Mouse (Mus musculus): ENCODE measurements around the gene Cphx1.
"Not testable (repeated sequence)": the region's sequence is repeated elsewhere in the genome, so short reads cannot be mapped to it uniquely, and the experiment has no call there.

The Cphx1 gene

DNA sequence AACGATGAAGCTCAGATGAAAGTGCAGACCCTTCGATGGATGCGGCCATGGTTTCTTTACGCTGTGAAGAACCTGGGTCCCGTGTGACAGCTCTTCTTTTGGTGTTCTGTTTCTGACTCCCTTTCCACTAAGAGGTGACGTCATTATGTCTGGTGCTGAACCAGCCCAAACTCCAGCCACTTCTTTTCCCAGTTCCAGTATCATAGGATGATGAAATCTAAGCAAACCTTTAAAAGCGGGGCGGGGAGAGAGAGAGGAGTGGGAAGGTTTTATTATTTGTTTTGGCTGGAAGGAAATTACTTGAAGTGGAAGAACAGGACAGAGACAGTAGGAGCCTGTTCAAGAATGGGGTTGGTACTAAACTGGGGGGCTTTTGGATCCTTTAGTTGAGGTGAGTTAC, at the start of gene Cphx1:
Gene Cphx1, plus strand, starts transcription at position 301 of the 400 bp plus-strand sequence.
- not testable (repeated sequence) for DNase-seq (ENCODE audit: low read depth)

DNA sequence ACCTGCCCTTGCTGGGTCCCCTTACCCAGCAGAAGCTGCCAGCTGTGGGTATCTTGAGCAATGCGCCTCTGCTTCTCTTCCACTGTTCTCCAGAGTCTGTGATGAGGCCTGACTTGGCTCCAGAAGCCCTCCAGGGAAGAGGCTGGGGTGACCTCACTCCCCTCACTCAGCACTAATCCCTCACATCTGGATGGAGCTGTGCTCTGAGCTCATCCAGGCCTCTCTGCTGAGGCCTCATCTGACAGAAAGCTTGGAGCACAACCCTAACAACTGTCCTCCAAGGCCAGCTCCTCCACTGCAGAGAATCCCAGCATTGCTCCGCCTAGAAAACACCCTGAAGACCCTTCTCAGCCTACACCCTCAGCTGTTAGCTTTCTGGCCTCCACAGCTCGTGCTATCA, 43.5 kb upstream of the Cphx1 start:
- DNase-seq (ENCODE audit: low read depth) = not testable (repeated sequence)

DNA sequence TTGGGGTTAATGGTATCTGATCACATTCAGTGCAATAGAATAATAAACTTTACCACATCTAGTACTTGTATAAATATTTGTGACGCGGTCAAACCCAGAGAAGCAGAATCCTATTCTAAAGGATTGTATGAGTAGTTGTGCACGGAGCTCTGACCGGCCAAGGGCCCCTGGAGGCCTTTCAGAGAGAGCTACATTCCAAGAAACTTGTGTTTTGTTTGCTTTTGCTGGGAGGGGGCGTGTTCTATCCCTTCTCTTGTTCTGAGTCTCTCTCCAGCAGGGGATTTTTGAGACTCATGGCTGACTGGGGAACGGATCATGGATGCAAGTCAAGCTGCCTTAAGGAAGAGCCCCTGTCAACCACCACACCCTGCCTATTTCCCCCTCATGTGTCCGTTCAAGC, 42.4 kb upstream of the Cphx1 start:
- not testable (repeated sequence) for DNase-seq (ENCODE audit: low read depth)

DNA sequence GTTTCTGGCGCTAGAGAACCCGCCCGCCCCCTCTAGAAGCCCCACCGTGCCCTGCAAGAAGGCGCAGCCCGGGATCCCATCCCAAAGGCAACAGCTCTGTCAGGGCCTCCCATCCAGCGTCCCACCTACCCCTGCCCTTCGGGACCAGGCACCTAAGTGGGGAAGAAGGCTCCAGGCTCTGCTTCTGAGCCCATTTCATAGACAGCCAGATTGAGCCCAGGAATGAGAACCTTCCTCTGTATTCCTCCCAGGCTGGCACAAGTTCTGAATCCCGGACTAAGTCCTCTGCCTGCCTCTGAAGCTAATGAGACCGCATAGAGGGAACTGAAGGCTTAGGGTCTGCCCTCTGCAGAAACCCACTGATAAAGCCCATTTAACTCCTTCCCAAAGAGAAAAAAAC, 35.1 kb upstream of the Cphx1 start, which contains the start of gene Plac9a:
Gene Plac9a, minus strand, starts transcription at position 101 of the 400 bp plus-strand sequence.
- DNase-seq (ENCODE audit: low read depth) = not testable (repeated sequence)

DNA sequence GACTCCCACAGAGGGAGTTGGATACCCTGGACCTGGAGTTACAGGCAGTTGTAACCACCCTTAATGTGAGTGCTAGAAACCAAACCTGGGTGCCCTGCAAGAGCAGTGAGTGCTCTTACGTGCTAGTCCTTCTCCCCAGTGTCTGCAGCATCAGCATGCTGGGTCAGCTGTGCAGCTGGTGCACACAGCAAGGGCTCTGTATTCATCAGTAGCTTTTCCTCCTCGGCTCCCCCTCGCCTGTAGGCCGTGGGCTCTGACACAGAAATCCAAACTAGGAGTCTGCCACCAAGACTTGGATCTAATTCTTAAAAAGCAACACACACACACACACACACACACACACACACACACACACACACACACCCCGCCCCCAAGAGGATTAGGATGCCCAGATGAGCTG, 32.9 kb upstream of the Cphx1 start:
- DNase-seq (ENCODE audit: low read depth) = not testable (repeated sequence)

DNA sequence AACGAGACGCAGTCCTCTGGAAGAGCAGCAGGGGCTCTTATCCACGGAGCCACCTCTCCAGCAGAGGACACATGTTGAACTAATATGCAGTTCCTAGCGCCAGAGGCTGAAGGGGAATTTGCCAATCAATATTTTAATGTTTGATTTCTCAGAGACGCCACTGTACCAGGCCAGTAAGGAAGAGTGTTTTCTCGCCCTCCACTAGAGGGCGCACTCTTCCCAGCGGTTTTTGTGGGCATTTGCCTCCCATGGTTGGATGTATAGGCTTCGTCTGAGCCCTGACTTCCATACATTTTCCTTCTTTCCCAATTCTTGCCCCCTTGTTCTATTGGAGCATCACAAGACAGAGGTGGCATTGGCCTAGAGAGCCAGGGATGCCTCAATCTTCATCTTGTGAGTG, 30.8 kb upstream of the Cphx1 start:
- not testable (repeated sequence) for DNase-seq (ENCODE audit: low read depth)

DNA sequence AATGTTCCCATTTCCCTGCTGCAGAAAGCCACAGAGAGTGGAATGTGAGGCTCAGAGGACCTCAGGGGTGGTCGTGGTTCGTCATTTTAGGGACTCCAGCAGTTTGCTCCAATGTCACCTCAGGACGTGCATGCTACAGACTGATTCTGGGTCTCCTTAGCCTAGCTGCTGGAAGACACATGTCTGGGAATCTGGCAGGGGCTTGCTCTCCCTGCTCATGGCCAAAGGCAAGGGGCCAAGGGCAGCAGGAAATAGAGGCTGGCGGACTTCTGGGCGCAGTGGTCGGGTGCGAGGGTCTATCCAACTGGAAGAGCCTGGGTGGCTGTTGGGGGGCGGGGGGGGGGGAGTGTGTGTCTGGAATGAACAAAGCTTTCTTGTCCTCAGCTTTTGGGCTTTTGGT, 29.1 kb upstream of the Cphx1 start:
- not testable (repeated sequence) for DNase-seq (ENCODE audit: low read depth)

DNA sequence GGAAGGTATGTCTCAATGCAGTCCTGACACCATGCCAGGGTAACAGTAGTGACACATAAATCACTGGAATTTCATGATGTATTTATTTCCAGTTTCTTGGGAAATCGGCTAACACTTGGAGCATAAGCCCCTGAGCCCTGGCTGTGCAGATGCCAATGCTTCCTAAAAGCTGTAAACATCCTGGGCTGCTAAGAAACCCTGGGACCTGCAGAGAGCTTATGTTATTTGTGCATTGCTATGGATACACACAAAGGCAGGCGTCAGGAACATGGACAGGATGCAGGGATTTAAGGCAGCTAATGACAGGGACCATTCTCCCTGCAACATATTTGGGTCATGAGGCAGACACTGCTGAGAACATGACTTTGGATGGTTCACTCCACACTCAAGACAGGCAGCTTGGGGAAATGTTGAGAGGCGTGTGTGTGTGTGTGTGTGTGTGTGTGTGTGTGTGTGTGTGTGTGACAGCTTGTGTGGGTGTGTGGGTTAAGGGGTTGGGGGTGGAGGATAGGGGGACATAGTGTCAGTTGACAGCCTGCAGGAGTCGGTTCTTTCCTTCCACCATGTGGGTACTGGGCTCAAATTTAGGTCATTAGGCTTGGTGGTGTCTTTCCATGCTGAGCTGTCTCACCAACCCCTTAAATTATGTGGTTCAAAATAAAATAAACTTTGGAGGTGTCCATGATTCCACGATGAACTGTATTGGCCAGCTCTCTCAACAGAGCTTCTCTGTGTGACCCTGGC, 19.5 kb upstream of the Cphx1 start:
- DNase-seq (ENCODE audit: low read depth) = not testable (repeated sequence)

DNA sequence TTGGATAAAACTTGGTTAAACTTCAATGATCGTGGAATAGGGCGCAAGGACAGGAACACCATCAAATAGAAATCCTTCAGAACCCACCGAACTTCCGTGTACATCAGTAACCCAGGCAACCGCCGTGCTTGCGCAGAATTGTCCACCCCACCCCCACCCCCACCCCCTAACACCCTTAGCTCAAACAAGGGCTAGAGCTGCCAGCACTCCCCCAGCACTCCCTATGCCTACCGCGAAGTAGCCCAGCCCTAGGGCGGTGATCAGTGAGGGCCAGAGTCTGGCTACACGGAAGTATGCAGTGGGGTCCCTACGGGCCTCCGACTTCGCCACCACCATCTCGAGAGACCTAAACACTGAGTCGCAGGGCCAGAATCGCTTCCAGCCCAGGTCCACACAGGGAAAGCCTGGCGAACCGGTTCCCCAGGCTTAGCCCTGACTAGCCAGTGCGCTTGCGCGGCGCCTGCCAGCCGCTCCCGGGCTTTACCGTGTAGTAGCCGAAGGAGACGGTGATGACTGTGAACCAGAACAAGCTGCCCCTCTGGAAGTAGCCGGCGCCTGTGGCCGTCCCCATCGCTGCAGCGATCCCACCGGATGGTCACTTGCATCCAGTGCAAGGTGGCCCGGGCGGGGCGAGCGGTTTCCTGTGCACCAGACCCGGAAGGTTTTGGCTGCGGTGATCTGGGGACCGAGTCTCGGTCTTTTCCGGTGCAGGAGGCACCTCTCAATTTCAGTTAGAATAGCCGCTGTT, 11.1 kb upstream of the Cphx1 start:
- DNase-seq (ENCODE audit: low read depth) = not testable (repeated sequence)

DNA sequence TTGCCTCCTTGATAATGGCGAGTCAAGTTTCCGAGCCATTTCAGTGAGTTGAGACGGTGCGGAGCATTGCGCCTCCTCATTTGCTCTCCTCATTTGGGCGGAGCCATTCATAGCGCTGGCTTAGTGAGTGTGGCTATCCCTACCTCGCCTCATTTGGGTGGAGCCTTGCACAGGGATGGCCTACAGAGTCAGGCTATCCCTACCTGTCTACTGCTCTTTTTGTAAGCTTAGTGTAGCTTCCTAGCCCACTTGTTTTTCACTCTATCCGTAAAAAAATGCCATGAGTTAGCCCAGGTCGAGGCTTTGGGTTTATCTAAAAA, 10.6 kb upstream of the Cphx1 start, which contains the start of gene Tmem254a:
Gene Tmem254a, minus strand, starts transcription at position 111 of the 320 bp plus-strand sequence.
- not testable (repeated sequence) for DNase-seq (ENCODE audit: low read depth)

DNA sequence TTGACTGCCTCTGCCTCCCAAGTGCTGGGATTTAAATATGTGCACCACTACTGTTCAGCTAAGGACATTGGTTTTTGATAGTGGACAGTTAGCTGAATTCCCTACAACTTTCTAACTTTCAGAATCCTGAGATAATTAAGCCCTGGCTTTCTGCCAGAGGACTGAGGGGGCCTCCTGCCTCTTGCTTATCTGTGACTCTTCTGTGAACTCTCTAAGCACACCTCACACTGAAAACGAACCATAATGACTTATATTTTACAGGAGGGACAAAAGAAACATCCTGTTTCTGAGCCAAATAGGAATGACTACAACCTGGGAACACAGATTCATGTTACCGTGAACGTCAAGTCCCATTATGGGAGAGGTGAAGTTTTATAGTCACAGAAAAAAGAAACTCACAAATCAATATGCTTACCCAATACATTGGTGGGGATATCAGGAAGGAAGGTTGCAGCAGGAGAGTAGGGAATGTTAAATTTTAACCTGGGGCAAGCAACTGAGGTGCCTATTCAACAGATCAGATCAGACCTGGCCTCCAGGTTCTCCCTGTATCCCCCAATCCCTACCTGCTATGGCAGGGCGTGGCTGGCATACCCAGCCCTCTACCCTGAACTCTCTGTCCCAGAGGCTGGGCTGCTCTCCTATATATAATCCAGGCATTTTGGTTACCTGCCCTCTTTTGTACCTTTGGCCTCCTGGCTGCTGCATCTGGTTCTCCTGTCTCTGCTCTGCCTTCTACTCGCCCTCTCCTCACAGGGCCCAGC, 1.1 kb upstream of the Cphx1 start:
- DNase-seq (ENCODE audit: low read depth) = not testable (repeated sequence)

DNA sequence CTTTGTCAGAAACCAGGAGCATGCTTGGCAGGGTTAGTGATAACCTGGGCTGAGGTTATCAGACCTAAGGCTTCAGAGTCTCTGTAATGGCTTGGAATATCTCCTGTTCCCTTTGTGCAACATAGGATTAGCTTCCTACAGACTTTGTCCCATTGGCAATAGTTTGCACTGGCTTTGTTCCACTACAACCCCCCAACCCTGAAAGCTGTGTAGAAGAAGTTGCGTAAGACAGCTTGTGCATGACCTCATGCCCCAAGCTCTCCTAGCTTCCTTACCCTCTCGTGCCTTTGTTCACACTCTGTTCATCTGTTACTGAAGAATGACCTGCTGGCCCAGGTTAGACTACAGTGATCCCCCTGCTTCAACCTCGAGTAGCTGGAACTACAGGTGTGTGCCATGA, 19.8 kb downstream of the Cphx1 start:
- DNase-seq (ENCODE audit: low read depth) = not testable (repeated sequence)

DNA sequence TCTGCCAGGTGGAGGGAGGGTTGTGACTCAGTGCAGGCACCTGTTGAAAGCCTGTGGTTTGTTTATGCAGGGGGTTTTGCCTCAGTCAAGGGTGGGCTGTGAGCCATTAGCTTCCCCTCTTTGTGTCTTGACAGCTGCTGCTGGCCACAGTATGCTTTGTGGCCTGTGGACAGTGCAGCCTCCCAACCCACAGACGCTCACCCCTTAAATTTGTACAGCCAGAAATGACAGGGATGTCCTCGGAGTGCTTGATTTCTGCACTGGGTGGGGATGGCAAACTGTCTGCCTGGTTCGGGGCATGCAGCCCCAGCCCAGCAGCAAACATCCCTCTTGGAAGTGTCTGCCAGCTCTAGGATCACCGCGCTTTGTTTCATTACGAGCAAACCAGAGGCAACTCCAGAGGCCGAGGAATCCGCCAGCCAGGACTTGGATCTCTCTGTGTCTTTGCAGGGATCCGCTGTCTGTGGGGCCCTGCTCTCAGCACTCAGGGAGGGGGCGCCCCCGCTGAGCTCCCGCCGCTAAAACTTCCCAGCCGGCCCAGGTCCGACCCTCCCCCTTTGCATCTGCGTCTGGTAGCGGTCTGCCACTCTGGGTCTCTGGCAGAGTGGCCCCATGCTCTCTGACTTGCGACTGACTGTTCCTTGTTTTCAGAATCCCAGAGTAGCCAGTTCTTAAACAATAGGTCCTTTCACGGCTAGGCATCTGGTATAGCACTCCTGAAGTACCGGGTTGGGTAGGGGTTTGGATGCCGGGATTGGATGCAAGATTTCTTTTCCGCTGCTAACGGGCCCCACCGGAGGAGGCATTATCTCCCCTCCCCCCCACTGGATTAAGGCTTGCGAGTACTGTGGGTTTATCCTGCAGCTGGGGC, 40.5 kb downstream of the Cphx1 start, which contains the start of gene Duxbl1:
Gene Duxbl1, plus strand, starts transcription at position 207 of the 871 bp plus-strand sequence.
- DNase-seq (ENCODE audit: low read depth) = not testable (repeated sequence)

DNA sequence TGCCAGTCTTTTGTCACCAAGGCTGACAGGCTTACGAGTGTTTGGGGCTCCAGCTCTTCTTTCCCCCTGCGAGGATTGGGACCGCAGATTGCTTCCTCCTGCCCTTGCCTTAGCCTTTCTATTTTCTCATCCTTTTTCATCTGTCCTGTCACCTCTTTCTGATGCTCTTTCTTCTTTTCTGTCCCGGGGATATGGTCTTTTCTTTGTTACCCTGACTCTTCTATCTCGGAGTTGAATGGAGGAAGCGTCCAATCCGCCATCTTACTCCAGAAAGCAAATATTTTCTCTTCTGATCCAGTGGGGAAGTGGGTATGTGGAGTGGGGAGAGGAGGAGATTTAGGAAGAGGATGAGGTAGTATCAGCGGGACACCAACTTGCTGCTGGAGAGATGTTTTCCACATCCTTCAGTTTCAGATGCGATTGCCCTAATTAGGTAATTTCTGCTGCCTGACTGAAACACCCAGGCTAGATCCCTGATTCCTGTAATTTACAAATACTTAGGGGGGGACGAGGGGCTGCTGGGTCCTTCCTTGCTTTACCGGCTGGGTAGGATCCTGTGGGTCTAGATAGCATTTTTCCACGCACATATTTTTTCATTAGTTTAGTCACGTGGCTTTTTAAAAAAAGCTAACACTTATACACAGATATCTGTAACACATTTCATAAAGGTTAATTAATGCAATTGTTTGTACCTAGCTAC, 41.3 kb downstream of the Cphx1 start:
- DNase-seq (ENCODE audit: low read depth) = not testable (repeated sequence)

DNA sequence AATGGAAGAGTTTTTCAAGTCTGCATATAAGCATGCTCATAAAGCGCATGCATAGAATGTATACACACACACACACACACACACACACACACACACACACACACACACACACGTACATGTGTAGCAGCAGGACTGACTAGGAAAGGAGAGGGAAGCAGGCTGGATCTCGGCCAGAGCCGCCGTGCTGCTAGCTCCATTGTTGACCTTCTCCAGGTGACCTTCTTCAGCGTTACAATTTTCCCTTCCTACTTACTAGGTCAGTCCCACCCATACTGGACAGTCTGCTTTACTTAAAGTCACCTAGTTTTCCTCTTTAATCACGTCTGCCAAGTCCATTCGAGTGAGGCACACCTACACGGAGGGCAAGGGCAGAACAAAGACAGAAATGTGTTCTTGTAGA, 43.8 kb downstream of the Cphx1 start:
- not testable (repeated sequence) for DNase-seq (ENCODE audit: low read depth)
